Mouse (Mus musculus): ENCODE measurements around the gene Gm28510.
"Not testable (repeated sequence)": the region's sequence is repeated elsewhere in the genome, so short reads cannot be mapped to it uniquely, and the experiment has no call there.

Gene Gm28510

GRCm38 (mm10) chrY:10412437-10412836 is at the start of gene Gm28510:
Gene Gm28510 (plus strand): TSS chrY:10412737.
- DNase-seq (ENCODE audit: low spot score in 2 of 2) = not testable (repeated sequence)

Data from frontal cortex, postnatal 25 days (tissue).